Mouse (Mus musculus): ENCODE data around the gene Sec61a1.

Gene Sec61a1

DNA sequence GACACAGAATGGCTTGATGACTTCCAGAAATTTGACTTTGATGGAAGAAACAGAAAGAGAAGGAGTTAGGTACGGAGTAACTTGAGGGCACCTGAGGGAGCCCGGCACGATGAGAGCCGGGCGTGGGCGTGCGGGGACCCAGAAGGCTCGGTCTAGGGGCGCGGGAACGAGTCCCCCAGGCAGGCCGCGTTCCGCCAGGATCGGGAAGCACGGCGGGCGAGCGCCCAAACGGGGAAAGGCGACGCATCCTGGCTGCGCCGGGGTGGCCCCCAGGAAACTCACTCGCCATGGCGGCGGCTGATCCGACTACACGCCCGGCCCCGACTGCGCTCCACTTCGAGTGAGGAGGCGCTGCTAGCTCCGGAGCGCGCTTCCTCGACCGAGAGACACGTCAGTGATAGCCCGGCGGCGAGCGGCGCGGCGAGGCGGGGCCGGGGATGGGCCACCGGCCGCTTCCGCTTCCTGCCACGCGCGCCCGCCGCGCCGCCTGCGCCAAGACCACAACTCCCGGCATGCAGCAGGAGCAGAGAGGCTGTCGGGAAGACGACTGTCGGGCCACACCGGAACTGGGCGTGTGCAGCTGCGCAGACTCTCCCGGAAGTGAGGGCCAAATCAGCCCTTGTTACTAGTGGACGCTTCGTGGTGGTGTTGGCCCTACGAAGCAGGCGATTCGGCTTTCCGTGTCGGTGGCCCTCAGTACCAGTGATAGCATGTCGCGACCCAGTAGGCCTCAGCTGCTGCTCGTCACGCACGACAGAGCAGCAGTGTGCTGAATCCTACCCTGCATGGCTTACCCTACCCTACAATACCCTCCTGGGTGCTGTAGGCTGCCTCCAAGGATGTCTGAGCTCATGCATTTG, at the start of gene Sec61a1:
Gene Sec61a1, minus strand, starts transcription at position 502 of the 860 bp plus-strand sequence.
- peak; percentile 92 for DNase-seq (ENCODE audit: low spot score)

DNA sequence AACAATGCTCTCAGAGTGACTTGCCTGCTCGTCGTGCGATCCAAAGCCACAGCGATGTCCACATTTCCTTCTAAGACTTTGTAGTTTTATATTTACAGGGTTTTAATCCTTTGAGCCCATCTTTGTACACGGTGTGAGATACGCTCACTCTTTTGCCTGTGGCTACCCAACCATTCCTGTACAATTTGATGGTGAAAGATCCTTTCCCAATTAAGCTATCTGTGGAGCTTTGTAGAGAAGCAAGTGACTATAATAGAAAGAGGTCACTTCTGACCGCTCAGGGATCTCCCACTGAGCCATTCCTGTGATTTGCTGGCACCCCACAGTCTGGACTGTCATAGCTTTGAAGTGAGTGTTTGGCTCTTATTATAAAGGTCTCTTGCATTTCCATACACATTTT, 48.0 kb upstream of the Sec61a1 start:
- DNase-seq (ENCODE audit: low spot score) = no peak

DNA sequence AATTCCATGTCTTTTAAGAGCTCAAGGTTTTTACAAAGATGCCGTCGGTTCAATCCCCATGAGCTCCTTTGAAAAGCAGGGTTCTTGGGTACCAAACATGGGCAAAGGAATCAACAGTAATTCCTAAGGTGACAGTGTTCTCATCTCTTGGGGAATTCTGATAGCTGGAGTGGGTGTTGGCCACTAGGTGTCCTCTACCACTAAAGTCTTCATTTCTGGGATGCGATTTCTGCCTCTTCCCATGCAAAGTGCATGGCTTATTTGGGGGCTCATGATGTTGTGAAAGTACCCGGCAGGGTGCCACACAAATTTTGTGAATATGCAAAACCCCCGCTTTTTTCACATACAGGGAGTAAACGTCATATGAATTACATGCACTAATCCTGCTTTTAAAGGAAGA, 46.3 kb upstream of the Sec61a1 start:
- no peak for DNase-seq (ENCODE audit: low spot score)

DNA sequence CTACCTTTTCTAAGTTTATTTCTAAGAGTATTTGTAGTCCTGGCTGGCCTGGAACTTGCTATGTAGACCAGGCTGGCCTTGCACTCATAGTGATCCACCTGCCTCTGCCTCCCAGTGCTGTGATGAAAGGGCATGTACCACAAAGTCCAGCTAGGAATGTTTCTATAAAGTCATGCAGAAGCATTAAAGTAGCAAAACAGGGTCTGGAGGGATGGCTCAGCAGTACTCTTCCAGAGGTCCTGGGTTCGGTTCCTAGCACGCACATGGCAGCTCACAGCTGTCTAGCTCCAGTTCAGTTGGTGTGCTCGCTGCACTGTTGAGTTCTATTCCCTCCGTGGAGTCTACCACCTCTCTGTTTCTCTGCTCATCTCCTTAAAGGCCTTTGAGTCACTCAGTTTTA, 41.5 kb upstream of the Sec61a1 start:
- no peak for DNase-seq (ENCODE audit: low spot score)

DNA sequence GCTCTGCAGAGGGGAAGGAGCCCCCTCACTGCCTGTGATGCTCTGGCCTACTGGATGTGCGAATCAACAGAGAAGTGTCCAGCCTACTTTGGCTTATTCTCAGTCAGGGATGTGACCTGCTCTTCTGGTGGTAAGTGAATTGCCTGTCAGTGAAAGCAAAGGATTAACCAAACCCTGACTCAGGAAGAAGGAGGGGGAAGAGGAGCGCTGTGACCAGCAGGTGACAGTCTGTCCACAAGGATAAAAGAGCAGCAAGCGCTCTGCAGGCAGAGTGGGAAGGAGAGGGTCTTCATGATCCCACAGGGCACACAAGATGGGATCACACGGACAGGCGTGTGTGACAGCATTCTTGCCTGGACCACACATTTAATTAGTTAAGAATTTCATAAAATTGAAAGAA, 41.0 kb upstream of the Sec61a1 start:
- DNase-seq (ENCODE audit: low spot score) = no peak

DNA sequence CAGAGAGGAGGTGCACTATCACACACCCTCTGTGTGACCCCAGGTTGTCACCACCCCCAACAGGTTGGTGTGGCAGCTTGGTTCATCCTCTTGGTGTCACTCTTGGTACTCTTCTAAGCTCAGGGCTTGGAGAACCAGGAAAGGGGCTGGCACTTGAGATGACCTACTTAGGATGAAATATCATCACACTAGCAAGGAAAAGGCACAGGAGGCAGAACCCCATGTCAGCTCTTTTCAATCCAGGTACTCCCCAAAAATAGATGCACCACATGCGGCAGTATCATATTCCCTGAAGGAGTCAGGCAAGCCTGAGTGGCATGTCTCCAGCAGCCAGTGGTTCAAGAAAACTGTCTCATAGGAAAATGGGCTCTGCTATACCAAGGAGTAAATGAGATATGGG, 39.4 kb upstream of the Sec61a1 start:
- no peak for DNase-seq (ENCODE audit: low spot score)

DNA sequence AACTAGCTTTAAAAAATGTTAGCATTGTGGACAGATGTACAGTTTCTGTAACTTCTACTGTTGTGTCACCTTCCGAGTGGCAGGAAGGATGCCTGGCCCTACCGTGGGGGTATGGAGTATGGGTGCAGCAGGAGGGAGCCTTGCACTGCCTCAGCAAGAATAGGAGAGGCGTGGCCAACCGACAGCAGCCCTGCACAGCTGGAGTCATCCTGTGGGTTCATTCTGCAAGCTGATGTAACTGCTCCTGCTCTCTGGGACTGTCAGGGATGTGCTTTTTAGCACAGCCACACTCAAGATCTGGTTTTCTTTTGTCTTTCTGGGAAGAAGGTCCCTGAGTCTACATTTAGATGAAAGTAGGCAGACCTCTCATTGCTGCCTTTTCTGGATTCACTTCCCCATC, 38.8 kb upstream of the Sec61a1 start:
- no peak for DNase-seq (ENCODE audit: low spot score)

DNA sequence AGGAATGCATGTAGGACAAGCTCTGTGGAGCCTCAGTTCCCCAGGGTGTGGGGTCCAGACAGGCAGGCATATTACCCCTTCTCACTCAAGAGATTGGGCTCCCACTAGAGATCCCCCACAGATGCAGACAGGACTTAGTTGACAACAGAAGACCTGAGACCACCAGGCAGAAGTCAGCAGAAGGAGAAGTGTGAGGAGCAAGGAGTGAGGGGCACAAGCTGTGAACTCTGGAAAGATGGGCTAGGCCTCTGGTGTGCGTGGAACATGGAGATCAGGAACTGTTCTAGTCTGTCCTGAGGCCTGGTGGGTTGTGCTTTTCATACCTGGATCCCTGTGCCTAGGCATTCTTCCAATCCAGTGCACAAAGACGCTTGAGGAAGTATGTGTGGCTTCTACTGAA, 31.2 kb upstream of the Sec61a1 start:
- no peak for DNase-seq (ENCODE audit: low spot score)

DNA sequence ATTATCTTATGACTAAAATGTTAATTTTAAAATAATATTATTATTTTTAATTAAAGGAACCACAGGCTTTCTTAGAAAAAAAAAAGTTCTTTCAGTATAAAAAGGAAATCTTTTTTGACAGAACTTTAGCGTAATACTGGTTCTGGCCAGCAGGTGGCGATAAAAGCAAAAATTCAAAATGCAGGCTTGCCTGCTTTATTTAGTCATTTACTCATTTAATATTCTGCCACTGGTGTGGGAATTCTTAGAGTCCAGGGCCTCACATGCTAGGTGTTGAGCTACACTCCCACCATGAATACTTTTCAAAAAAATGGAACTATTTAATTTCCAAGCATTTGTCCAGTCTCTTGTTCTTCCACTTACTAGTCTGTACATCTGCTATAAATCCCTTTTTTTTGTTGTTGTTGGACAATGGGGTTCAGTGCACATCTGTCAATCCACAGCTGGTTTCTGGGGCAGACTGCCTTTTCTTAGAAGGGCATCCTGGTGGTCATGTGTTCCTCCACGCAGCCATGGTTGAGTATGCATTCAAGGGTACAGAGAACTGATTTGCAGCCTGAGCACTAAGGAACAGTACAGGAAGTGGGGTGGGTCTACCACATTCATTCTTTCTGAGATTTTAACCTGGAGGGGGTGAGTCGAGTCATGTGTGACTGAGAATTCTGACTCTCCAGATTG, 30.6 kb upstream of the Sec61a1 start:
- peak; percentile 61 for DNase-seq (ENCODE audit: low spot score)

DNA sequence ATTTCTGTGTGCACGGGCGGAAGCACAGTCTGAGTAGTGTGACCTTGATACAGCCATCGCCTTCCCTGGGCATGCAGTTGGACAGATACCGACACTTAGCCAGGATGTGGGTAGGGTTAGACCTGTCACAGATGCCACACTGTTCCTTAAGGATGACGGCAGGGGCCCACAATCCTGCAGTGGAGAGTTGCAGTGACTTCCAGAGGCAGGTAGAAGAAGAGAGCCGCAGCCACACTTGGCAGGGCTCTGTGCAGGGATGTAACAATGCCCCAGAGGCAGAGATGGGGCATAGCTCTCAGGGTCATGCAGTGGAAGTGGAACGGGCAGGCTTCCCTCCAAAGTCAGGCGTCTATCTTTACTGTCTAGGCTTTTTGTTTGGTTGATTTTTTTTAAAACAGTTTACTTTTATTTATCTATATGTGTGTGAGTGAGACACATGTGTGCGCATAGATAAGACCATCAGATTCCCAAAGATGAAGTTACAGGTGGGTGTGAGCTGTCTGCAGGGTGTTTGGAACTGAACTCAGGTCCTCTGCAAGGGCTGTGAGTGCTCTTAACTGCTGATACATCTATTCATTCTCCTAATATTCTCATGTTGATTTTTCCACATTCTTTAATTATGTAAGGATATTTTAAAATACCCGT, 29.8 kb upstream of the Sec61a1 start:
- peak; percentile 42 for DNase-seq (ENCODE audit: low spot score)

DNA sequence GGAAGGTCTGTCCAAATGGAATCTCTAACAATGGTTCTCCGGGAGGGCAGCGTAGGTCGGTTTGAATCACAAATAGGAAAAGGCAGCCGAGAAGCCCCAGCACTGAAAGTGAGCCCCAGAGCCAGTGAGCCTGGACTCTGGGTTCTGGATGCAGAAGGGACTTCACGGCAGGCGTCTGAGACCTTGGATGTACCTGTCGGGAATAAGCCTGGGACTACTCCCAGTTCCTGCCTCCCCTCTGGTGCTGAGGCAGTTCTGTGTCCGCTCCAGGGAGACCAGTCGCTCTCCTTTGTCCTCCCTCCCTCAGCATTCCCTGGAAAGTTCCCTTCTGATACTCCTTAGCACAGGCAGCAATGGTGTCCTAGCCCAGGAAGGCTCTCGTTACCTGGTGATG, 26.7 kb upstream of the Sec61a1 start:
- DNase-seq (ENCODE audit: low spot score) = no peak

DNA sequence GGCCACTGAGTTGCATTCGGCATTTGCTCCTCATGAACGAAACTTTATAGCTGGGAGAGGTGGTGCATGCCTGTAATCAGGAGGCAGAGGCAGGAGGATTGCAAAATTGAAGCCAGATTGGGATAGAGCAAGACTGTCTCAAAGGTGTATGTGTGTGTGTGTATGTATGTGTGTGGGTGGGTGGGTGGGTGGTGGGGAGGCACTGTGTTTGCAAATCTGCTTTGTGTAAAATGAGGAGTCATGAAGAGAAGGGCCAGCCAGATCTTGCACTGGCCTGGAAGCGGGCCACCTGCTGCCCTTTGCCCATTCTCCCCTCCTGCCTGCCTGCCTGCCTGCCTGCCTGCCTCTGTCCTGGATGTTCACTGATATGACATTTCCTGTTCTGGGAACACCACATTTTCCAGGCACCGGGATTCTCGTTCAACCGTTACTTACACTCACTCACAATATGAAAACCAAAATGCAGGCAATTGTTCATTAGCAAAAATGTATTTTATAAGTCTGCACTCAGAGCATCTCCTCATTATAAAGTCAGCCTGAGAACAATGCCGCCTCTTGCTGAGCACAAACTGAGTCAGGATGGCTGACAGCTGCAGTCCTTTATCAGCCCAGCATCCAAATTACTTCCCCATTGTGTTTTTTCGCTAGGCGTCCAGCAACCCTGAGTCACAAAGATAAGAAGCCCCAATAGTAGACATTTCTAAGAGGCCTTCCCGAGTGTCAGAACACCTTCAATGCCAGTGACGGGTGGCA, 26.1 kb upstream of the Sec61a1 start:
- DNase-seq (ENCODE audit: low spot score) = peak; percentile 21

DNA sequence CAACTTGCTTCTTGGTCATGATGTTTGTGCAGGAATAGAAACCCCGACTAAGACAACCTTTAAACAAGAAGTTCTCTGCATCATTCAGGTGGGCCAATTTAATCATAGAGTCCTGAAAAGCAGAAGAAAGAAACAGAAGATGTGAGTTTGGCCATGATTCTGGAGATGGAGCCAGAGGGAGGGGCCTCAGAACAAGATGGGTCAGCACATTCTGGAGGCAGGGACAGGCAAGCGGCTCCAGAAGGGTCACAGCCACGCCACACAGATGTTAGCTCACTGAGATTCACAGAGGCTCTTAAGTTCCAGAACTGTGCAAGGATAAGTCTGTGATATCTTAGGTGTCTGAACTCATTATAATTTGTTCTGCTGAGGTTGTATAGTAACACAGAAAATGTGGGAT, 25.5 kb upstream of the Sec61a1 start:
- no peak for DNase-seq (ENCODE audit: low spot score)

DNA sequence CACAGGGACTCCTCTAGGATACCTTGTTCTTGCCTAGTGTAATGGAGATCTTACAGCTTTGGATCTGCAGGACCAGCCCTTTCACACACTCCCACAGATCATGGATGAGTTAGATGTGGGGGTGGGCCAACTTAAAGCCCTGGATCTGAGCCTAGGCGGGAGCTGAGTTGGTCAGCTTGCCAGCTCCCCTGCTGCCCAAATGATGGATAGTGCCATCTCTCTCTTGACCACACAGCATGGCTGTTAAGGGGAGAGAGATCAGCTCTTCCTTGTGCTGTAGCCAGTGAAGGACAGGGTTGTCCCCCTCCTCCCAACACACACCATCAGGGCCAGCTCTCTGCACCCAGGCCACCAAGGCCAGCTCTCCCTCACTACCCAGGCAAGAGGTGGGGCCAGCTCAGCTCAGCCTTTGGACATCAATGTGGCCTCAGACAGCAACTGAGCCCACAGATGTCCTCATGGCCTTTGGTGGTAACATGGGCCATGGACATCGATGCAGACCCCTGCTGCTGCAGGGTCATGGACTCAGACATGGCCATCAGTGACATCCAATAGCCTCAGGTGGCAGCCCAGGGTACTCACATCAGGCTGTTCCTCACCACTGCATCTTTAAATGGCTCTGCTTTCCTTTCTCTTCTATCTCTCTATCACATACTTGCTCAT, 21.5 kb upstream of the Sec61a1 start:
- DNase-seq (ENCODE audit: low spot score) = no peak

DNA sequence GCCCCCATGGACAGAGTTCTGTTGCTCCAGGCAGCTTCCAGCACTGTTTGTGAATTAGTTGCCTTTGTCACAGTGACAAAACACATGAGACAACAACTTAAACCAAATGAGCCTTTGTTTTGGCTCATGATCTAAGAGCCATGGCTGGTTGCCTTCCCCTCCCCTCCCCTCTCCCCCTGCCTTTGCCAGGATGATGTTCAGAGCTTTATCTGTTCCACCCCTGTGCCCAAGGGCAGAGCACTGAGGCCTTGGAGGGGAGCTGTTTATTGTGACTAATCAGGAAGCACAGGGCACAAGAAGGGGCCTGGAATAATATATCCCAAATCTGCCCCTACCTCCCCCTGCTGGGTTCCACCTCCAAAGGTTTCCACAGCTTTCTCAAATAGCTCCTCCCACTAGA, 11.6 kb upstream of the Sec61a1 start:
- no peak for DNase-seq (ENCODE audit: low spot score)

DNA sequence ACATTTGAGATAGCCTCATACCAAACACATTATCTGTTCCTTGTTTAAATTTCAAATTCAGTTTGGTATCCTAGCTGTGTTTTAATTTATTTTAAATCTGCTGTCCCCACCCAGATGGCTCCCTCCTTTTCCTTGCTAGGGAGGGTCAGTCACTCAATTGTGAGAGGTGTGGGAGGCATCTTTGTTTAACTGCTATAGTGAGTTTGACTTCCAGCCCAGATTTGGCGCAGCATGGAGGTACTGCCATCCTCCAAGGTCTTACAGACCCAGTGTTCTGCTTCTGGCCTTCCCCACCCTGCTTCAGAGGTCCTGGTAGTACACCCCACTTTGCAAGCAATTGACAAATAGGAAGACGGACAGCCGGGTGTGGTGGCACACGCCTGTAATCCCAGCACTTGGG, 5.4 kb upstream of the Sec61a1 start:
- DNase-seq (ENCODE audit: low spot score) = no peak

DNA sequence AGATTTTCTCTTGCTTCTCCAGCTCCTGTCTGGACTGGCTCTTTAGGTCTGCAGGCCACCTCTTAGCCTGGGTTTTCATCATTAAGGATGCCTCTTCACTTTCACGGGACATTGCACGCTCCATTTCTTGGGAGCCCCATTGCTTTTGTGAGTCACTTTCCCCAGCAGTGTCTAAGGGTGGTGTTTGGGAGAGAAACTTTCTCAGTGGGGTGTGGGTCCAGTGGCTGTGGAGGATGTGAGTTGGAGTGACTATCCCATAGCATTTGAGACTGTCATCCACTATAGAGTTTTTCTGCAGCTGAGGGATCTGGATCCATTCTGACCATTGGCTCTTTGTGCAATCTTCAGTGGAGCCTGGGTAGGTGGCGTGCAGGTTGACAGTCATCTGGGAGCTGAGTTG, 4.7 kb upstream of the Sec61a1 start:
- no peak for DNase-seq (ENCODE audit: low spot score)

DNA sequence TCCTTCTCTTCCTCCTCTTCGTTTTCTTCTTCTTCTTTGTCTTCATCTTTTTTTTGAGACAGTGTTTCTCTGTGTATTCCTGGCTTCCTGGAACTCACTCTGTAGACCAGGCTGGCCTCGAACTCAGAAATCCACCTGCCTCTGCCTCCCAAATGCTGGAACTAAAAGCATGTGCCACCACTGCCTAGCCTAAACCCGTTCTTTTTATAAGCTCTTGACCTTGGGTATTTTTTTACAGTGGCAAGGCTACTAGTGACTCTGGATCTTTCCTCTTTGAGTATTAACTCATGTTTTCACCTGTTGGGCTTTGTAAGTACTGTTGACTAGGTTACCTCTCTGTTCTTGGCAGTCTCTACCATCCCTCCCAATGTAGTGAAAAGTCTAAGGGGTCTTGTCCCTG, 4.3 kb upstream of the Sec61a1 start:
- DNase-seq (ENCODE audit: low spot score) = no peak

DNA sequence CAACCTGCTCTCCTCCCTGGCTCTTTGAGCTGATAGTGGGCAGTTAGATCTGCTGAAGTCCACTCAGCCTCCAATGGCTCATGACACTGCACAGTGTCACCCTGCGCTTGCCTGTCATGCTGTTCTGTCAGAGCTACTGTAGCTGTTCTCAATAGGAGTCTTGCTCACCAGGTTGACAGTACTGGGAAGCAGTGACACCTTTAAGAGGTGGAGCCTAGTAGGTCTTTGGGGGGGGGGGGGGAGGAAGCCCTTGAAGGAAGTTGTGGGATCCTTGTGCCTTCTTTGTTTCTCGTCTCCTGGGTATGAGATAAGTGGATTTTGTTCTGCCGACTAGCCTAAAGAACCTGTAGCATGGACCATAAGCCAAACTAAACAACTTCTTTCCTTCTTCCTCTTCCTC, 3.9 kb upstream of the Sec61a1 start:
- DNase-seq (ENCODE audit: low spot score) = no peak

DNA sequence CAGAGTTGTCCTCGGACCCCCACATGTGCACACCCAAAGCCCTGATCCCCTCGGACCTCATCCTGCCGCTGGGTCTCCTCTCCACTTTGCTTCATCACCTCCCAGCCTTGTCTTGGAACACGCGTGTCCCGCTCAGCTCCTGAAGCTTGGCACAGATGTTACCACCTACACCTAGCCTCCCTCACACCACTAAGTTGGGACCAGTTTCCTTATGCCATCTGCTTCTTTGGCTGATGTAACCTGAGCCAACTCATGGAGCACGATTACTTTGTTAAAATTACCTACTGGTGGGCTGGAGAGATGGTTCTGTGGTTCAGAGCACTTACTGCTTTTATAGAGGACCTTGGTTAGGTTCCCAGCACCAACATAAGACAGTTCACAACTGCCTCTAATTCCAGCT, 3.1 kb upstream of the Sec61a1 start:
- no peak for DNase-seq (ENCODE audit: low spot score)

DNA sequence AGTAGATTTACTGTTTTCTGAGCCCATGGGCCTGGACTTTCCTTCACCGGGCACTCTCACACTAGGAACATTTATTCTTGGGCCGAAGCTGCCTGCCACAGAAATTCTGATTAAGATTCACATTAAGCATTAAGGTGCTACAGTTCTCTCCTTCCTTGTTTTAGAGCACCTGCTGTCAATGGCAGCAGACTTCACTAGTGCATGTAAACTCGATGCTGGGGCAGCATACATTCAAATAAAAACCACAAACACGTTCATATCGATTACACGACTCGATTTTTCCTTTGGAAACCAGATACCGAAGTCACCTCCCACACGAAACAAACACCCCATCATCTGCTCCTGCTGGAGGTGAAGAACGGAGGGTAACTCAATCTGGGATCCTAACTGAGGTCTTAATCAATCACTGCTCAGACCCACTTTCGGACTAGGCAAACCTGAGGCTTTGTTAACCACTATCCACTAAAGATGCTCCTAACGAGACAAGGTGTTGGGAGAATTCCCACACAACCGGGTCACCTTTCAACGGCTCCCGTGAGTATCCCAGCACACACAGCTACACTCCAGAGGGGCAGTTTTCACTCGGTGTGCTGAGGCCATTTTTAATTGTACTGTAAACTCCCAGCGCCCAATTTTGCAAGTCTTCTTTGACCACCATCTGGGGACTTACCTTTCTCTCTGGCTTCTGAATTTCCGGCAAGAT, 853 bp downstream of the Sec61a1 start:
- no peak for DNase-seq (ENCODE audit: low spot score)

All from c-Kit-positive CD71-positive TER-119-positive erythroid progenitor cells, embryonic 14.5 days (primary cell).